Comparison of ENCODE assay signal across 11 mouse cellular contexts in genomic region chr14:24650195-24650901, GRCm38 (mm10).
DNase-seq lines count a peak whose midpoint lies in the region; ATAC-seq and TF ChIP-seq lines count a peak whose summit lies in the region.
"Had no signal": no experiment of that assay in that cellular context is flagged by ENCODE, and none has a peak within 500 bp of the region (broad histone marks: within the 10 kb centered on the region; RNA-seq: fewer than 3 reads in every experiment).

No protein-coding gene starts in this region.

- H3K79me2 ChIP-seq in heart, adult 2 months (replicated peaks; ENCODE audit: control insufficient read depth, insufficient read depth, low read length) = no peaks in the 10 kb centered on the region

- intact Hi-C loops in heart, adult 2 months (cut with DNase I) = no loop called here

- no peak overlapping the region for H3K4me3 ChIP-seq in heart, adult 2 months
- H3K4me3 ChIP-seq in hindbrain, embryonic 13.5 days = no peak overlapping the region
- H3K4me3 ChIP-seq in neural tube, embryonic 13.5 days = no peak overlapping the region

- no peak for TF ChIP-seq POLR2A in heart, adult 2 months (IDR thresholded peaks at IDR 0.05; ENCODE audit: insufficient read depth, low read depth, low read length)

- no peak overlapping the region for H3K4me2 ChIP-seq in hindbrain, embryonic 13.5 days
- H3K4me2 ChIP-seq in neural tube, embryonic 13.5 days = no peak overlapping the region

- no peak overlapping the region for H3K9ac ChIP-seq in heart, adult 2 months (ENCODE audit: low read depth, low read length)
- peak overlapping the region; percentile 58 for H3K9ac ChIP-seq in hindbrain, embryonic 13.5 days
- H3K9ac ChIP-seq in neural tube, embryonic 13.5 days = peak overlapping the region; percentile 54

- no peaks in the 10 kb centered on the region for H3K27me3 ChIP-seq in heart, adult 2 months (ENCODE audit: control insufficient read depth, insufficient read depth, low read length)
- no peaks in the 10 kb centered on the region for H3K27me3 ChIP-seq in hindbrain, embryonic 13.5 days
- H3K27me3 ChIP-seq in neural tube, embryonic 13.5 days = no peaks in the 10 kb centered on the region

- no peaks in the 10 kb centered on the region for H3K36me3 ChIP-seq in heart, adult 2 months (ENCODE audit: control insufficient read depth, insufficient read depth, low read length)
- H3K36me3 ChIP-seq in hindbrain, embryonic 13.5 days = no peaks in the 10 kb centered on the region
- no peaks in the 10 kb centered on the region for H3K36me3 ChIP-seq in neural tube, embryonic 13.5 days

- TF ChIP-seq CTCF in heart, adult 2 months (IDR thresholded peaks at IDR 0.05) = peak; percentile 62

- TF ChIP-seq EP300 in heart, adult 2 months (IDR thresholded peaks at IDR 0.05; ENCODE audit: insufficient read depth, low read depth, low read length) = no peak

- WGBS in heart, adult 2 months = 73% methylated on average over 7 of the region's 7 CpGs
- 42% methylated on average over 7 of the region's 7 CpGs for WGBS in hindbrain, embryonic 13.5 days
- 43% methylated on average over 7 of the region's 7 CpGs for WGBS in neural tube, embryonic 13.5 days

- DNase-seq in heart, adult 2 months = no peak
- no peak for DNase-seq in heart, adult 8-10 months (ENCODE audit: low spot score)
- peak; percentile 81 to 82 for DNase-seq in cerebellum, postnatal 14 days
- DNase-seq in yolk sac, embryonic 10.5 days (ENCODE audit: low spot score) = no peak
- no peak for DNase-seq in adrenal gland, postnatal 10 days
- no peak for DNase-seq in urinary bladder, postnatal 10 days (ENCODE audit: low spot score)
- DNase-seq: heart, adult 11 months; kidney, postnatal 14 days; spleen, adult 18-20 months had no signal

- H3K9me3 ChIP-seq in hindbrain, embryonic 13.5 days = no peaks in the 10 kb centered on the region
- H3K9me3 ChIP-seq in neural tube, embryonic 13.5 days = no peaks in the 10 kb centered on the region

- no peaks in the 10 kb centered on the region; the same call in 1 of the 2 replicates for H3K4me1 ChIP-seq in heart, adult 2 months (ENCODE audit: control insufficient read depth, insufficient read depth, low read length)
- peaks cover 41% of the 10 kb centered on the region for H3K4me1 ChIP-seq in hindbrain, embryonic 13.5 days (replicated peaks)
- H3K4me1 ChIP-seq in neural tube, embryonic 13.5 days (replicated peaks) = peaks cover 30% of the 10 kb centered on the region

- no peak overlapping the region for H3K27ac ChIP-seq in heart, adult 2 months
- peak overlapping the region; percentile 92 for H3K27ac ChIP-seq in hindbrain, embryonic 13.5 days
- H3K27ac ChIP-seq in neural tube, embryonic 13.5 days (replicated peaks) = peak overlapping the region; percentile 88

- peak; percentile 59 for ATAC-seq in hindbrain, embryonic 13.5 days (ENCODE audit: low FRiP score)
- ATAC-seq in neural tube, embryonic 13.5 days (ENCODE audit: low read depth) = peak; percentile 61; the same call in 1 of the 2 replicates

Comparison
In these comparisons a context has a peak if more than half of its experiments do, and no peak if none do; other contexts are left out.
1. DNase-seq: peak in cerebellum, postnatal 14 days (2 of 2); none in heart, adult 2 months (0 of 2), heart, adult 8-10 months (single experiment), yolk sac, embryonic 10.5 days (single experiment), adrenal gland, postnatal 10 days (single experiment) and urinary bladder, postnatal 10 days (single experiment).